Mouse (Mus musculus) testis, postnatal 10 days (tissue): Measurements from ENCODE around the gene Lrrc51.
"Not testable (repeated sequence)": the region's sequence is repeated elsewhere in the genome, so short reads cannot be mapped to it uniquely, and the experiment has no call there.

Experiments used
- DNase-seq: peaks from one replicate; pipeline ENCODE4 v3.0.0; 2021; ENCODE audit warnings: low spot score

Lrrc51 gene

GRCm38 (mm10) chr7:101937569-101937968 is 3.9 kb upstream of the Lrrc51 start:
- no peak for DNase-seq

- no peak for DNase-seq
These were observed 3.3 kb upstream of the Lrrc51 start for GRCm38 (mm10) chr7:101936996-101937395.

GRCm38 (mm10) chr7:101935957-101936356 is 2.3 kb upstream of the Lrrc51 start:
- no peak for DNase-seq

GRCm38 (mm10) chr7:101933300-101933699 is 395 bp downstream of the Lrrc51 start:
- DNase-seq: no peak

- DNase-seq: no peak
These were observed 1.1 kb downstream of the Lrrc51 start for GRCm38 (mm10) chr7:101932551-101932950.

GRCm38 (mm10) chr7:101928093-101928492 is 5.6 kb downstream of the Lrrc51 start:
- no peak for DNase-seq

- DNase-seq: not testable (repeated sequence)
These were observed 7.8 kb downstream of the Lrrc51 start for GRCm38 (mm10) chr7:101925892-101926291.

GRCm38 (mm10) chr7:101918071-101918470 is 15.6 kb downstream of the Lrrc51 start:
- DNase-seq: peak; percentile 81

- no peak for DNase-seq
These were observed 21.7 kb downstream of the Lrrc51 start for GRCm38 (mm10) chr7:101911982-101912381.

- no peak for DNase-seq
These were observed 23.6 kb downstream of the Lrrc51 start for GRCm38 (mm10) chr7:101910138-101910537.

GRCm38 (mm10) chr7:101908367-101908766 is 25.3 kb downstream of the Lrrc51 start:
- no peak for DNase-seq

GRCm38 (mm10) chr7:101906696-101907095 is 27.0 kb downstream of the Lrrc51 start:
- DNase-seq: no peak

GRCm38 (mm10) chr7:101906287-101906681 is 27.4 kb downstream of the Lrrc51 start, which contains the start of gene Tomt:
Tomt (minus strand) TSS chr7:101906359.
- no peak for DNase-seq

- peak; percentile 99 for DNase-seq
These were observed 28.0 kb downstream of the Lrrc51 start, which contains the start of gene Lamtor1 for GRCm38 (mm10) chr7:101905561-101906286. Lamtor1 (plus strand) TSS chr7:101905904.

GRCm38 (mm10) chr7:101902846-101903245 is 30.8 kb downstream of the Lrrc51 start:
- no peak for DNase-seq

GRCm38 (mm10) chr7:101901969-101902368 is 31.7 kb downstream of the Lrrc51 start:
- no peak for DNase-seq

- no peak for DNase-seq
These were observed 33.2 kb downstream of the Lrrc51 start for GRCm38 (mm10) chr7:101900331-101901097.

GRCm38 (mm10) chr7:101896104-101897066 is 37.3 kb downstream of the Lrrc51 start:
- peak; percentile 96 for DNase-seq

- DNase-seq: no peak
These were observed 38.0 kb downstream of the Lrrc51 start for GRCm38 (mm10) chr7:101895695-101896094.

GRCm38 (mm10) chr7:101888460-101888859 is 45.2 kb downstream of the Lrrc51 start:
- no peak for DNase-seq

GRCm38 (mm10) chr7:101886274-101886673 is 47.4 kb downstream of the Lrrc51 start:
- no peak for DNase-seq

GRCm38 (mm10) chr7:101884160-101884559 is 49.5 kb downstream of the Lrrc51 start:
- DNase-seq: no peak
